Mouse (Mus musculus): ENCODE data around the gene Iqsec1.

The Iqsec1 gene

DNA sequence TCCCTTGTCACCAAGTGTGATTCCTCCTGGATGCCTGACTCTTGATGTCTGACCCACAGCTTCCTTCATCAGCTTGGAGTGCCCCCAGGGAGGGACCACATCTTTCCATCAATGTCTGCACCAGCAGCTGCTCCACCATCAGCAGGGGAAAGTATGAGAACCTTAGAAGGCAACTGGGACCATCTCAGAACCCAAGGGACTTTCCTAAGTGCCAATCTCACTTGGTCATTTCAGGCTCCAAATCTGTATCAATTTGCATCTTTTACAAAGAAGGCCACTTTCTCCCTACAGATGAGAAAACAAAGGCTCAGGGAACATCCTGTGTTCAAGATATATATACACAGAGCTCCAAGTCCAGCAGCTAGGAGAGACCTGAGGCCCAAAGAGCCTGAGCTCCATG, 205.3 kb downstream of the Iqsec1 start:
- no peak for DNase-seq (ENCODE audit: low read depth, low spot score)

DNA sequence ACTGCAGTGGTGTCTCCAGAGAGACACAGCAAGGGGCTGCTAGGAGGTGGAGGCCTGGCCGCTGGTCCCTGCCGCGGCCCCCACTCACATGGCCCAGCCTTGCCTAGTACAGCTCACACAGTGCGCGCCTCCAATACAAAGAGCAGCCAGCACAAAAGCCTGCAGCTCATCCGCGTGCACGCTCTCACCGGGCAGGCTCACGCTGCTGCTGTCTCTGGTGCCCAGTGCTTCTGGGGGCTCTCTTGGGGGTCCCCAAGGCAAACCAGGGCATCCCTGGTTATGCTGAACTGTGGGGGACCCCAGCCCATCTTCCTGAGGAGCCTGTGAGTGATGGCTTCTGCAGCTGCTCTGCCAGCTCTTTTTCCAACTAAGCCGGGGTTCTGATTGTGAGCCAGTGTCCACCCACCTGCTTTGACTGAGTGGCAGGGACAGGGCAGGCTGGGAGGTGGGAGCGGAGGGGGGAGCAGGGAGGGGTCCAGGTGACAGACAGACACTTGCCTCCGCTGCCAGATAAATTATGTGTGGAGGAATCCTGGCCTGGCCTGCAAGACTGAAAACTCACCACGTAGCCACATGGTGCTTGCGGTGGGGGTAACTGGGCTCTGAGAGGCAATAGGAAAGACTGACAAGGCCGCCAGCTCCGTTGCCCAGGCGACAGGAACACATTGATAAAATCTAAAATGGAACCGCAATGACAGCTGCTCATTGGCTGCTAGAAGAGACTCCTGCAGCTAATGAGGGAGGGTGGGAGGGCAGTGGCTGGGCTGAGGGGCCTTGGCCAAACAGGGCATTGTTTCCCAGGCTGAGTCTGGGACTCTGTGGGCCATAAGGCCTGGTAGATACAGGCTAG, 206.3 kb downstream of the Iqsec1 start:
- peak; percentile 20 for DNase-seq (ENCODE audit: low read depth, low spot score)

DNA sequence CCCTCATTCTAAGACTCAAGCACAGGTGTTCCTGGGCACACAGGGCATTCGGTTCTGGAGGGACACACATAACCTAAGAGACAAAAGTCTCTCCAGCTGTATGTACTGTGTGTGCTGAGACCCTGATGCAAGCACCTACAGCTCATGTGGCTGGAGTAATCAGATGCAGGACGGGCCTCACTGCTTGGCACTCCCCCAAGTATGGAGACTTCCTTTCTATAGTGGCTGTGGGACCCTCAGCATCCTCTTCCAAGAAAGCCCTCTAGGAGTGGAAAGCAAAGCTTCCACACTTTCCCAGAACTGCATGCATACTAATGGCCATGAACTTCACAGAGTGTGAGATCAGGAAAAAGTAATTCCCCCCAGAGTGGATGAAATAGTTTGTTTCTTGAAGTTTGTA, 208.0 kb downstream of the Iqsec1 start:
- no peak for DNase-seq (ENCODE audit: low read depth, low spot score)

DNA sequence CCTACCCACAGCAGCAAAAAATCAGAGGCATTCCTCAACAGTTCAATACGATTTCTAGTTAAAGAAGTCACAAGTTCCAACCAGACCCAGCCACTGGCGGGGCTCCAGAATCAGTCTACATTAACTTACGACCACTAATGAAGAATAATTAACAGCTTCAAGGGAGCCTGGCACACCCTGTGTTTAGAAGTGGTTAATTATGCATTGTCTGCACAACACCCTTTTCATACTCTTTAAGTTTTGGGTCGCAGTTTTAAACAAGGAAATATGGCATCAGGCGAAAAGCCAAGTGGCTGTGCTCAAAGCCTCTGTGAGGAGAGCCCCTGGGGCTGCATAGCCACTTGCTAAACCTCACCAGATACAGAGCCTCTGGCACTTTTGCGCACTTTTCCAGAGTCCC, 209.6 kb downstream of the Iqsec1 start:
- DNase-seq (ENCODE audit: low read depth, low spot score) = no peak

DNA sequence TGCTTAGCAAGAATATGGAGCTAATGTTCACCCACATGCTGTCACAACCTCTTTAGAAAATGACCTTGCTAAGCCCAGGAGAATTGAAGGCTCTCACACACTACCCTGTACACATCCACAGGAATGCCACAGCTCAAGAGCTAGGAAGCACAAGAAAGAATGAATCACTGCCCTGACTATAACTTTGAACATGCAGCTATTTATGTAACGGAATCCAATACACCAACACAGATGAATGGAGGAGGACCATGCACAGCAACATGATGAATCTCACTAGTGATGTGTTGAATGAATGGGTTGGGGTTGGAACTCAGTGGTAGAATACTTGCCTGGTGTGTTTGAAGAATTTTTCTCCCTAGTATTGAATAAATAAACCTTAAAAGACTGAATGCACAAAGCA, 211.2 kb downstream of the Iqsec1 start:
- no peak for DNase-seq (ENCODE audit: low read depth, low spot score)

DNA sequence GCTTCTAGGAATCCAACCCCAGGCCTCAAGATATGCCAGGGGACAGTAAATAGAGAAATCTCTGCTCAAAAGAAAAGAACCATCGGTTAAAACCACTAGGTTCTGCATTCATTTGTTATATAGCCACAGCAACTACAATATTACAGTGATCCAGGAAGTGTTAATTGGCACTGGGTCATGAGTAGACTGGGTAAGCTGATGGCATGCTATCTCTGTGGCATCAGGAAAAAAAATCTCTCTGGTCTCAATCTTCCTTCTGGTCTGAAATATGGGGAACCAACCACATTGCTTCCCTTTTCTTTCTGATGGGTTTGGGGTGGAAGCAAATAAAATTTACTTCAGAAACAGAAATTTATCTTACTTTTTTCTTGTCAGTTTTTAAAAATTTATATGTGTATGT, 212.9 kb downstream of the Iqsec1 start:
- DNase-seq (ENCODE audit: low read depth, low spot score) = no peak

DNA sequence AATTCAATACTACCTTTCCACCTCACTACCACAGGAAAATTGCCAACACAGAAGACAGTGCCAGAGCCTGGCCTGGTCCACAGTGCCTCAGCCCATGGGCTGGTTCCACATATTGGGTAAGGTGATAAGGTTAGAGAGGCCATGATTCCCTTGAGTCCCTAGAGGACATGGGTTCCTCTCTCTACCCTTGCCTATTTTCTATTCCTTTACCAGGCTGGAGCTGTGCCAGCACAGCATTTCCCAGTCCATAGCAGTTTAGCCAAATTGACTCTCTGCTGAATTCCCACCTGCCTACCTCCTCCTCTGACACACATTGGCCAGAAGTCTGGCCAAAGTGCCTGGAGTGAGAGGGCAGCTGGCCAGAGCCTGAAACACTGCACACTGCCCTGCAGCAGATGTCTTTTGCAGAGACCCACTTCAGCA, 214.7 kb downstream of the Iqsec1 start:
- no peak for DNase-seq (ENCODE audit: low read depth, low spot score)

DNA sequence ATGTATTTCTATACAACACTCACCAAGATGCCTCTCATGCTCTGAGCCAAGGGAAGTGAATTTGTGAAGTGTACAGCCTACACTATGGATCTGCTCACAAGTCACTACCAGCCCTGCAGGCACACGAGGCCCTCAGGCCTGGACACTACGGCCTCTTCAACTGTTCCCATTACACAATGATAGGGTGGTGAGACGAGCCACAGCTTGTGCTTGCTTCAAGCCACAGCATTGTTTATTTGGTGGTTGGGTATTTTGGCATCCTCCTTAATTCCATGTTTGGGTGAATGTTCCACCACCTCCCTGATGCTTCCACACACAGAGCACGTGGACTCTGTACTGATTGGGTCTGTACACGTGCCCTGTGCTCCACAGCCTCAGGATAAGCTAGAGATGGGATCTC, 216.4 kb downstream of the Iqsec1 start:
- DNase-seq (ENCODE audit: low read depth, low spot score) = no peak

DNA sequence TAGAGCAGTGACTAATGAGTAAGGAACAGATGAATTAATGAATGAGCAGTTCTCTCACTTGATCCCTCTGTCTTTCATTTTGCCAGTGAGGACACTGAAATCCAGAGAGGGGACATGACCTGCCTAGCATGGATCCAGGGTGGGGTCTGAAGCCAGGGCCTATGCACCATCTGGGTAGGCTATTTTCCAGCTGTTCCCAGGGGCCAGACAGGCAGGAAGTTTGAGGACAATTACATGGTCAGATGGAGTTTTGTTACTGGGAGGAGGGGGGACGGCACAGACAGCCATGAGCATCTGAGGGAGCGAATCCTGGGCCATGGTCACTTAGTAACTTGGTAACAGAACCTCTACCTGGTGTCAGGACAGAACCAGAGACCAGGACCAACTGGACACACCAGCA, 220.0 kb downstream of the Iqsec1 start:
- DNase-seq (ENCODE audit: low read depth, low spot score) = no peak

DNA sequence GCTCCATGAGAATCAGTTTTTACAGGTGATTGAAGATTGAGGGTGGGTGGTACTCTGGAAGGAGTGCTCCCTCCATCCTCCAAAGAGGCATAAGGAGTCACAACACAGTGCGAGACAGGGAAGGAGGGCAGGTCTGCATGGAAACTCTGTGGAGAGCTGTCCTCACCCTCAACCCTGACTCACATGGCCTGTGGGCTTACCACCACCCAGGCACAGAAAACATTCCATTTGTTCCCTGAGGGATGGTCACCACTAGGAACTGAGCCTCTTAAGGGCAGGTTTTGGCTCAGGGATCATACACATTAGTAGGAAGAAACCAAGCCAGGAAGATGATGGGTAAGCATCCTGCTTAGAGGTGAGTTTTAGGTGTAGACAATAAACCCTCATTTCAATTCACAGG, 220.6 kb downstream of the Iqsec1 start:
- DNase-seq (ENCODE audit: low read depth, low spot score) = no peak

DNA sequence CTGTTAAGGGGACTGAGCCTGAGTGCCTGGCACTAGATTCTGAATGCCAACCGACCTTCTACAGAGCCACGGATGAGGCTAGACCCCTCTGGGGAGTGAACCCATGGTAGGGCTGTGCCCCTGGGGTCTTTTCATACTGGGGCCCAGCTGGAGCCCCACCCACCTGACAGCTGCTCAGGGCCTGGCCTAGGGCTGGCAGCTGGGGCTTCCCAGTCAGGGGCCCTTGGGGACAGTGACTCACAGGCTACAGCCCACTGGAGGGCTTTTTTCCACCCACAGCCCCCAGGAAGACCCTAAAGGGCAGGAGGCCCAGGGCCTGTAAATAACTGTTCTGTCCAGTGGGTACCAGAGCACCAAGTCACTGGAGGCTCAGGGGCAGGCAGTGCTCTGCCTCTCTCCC, 223.7 kb downstream of the Iqsec1 start:
- no peak for DNase-seq (ENCODE audit: low read depth, low spot score)

DNA sequence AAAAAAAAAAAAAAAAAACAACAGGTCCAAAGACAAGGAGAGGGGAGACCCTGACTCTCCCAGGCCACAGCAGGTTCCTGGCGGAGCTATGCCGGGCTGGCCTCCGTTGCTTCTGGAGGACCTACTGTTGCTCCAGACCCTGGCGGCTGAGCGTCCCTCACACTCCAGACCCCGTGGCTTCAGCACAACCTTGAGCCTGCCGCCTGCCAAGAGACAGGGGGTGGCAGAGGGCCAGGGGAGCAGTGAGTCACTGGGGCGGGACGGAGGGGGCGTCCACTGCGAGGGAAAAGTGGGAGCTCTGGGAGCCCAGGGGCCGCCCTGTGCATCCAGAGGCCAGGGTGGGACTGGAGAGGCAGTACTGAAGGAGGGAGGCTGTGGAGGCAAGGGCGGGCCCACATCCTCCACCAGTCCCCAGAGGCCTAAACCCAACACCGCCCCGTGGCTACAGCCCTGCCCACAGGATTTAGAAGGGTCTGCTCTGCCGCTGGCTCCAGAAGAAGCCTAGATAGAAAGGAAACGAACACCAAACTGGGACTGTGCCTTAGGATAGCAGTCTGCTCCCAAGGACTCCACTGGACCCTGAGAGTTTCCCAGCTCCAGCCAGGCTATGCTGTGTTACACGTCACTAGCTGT, 224.4 kb downstream of the Iqsec1 start:
- DNase-seq (ENCODE audit: low read depth, low spot score) = no peak

DNA sequence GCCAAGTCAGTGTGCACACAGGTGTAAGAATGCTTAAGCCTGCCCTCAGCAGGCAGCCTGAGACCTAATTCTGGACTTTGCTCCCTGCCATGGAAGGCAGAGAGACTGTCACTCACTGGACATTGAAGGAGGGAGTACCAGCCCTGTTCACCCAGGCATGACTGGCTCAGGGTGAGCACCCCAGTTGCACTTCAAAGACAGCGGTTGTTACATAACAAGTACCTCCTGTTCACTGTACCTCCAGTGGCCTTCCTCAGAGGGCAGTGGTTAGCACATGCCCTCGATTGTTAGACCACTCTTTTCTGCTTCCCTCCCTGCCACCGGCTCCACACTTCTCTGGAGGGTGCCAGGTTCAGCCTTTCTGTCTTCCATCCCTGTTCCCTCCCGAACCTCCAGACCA, 225.2 kb downstream of the Iqsec1 start:
- DNase-seq (ENCODE audit: low read depth, low spot score) = no peak

DNA sequence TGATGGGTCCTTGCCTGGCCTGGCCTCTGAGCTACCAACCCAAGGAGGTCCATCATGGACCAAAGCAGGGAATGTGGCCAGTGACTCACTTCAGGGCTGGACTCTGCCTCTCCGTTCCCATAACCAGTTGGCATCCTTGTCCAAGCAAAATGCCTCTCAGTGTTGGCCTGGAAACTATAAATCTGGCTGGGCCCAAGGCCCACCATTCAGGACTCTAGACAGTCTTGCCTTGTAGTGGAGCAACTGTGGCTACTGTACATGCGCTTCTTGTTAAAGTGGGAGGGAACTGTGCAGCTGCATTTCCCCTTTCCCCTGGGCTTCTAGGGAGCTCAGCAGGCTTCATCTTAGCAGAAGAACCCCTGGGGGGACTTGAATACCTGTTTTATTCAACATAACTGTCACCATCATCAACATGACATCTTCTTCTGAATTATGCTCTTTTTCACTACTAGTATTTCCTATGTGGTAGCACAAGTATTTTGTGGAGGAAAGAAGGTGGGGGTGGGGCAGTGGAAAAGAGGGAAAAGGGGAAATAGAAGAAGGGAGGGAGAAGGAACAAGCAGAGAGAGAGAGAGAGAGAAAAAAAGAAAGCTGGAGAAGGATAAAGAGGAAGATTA, 226.3 kb downstream of the Iqsec1 start:
- no peak for DNase-seq (ENCODE audit: low read depth, low spot score)

DNA sequence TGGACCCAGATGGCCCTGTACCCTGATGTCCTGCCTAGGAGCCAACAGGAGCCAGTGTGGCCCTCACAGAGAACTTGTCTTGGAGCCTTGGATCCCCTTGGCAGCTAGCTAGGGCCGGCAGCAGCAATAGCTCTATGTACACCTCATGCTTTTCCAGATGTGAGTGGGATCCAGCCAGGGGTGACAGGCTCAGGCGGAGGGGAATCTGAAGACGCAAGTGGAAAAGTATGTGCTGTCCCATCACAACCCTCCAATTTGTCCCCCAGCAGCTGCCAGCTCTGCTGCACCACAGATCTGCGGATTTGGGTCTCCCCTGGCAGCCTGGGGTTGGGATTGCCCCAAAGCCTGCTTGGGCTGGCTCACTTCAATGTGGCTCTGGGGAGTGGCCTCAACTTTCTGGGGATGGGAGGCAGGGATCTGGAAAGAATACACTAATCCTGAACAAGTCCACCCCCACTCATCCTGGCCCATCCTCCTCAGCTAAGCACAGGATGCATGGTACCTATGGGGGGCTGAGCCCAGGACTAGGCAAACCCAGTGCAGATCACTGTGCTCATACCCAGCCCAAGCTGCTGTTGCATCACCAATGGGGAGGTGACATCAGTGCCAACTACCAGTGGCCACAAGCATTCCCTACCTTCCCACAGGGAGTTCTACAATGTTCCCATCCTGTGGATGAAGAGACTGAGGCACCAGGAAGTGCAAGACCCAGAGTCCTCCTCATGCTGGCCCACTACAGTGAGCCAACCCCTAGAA, 227.0 kb downstream of the Iqsec1 start:
- DNase-seq (ENCODE audit: low read depth, low spot score) = no peak

DNA sequence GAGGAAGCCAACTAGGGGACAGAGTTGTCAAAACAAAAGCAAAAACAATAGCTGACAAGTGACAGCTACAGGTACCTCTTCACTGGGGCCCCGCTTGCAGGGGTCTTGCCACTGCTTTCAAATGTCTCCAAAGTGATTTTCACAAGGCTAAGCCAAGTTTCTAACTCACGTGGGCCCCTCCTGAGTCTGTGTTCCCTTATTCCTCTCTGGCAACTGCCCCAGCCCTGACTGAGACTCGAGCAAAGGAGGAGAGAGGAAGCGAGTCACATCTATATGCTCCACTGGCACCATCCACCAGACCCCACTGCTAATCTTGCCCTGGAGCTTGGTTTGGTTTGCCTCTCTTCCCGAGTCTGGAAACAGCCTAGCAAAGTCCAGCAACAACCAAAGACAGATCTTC, 227.6 kb downstream of the Iqsec1 start:
- no peak for DNase-seq (ENCODE audit: low read depth, low spot score)

DNA sequence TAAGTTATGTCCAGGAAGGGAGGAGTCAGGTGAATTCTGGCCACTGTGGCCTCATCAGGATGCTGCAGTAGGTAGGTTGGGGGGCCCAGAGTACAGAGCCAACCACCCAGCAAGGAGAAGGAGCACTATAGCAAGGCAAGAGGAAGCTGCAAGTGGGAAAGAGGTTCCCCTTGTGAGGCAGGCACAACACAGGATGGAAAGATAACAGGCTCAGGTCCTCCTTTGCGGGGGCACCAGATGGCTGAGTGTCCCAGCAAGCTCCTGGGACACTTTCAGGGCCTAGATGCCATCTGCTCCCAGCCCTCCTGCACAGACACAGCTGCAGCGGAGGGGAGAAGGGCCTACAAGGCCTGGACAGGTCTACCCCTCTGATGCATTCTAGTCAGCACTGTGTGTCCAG, 228.7 kb downstream of the Iqsec1 start:
- no peak for DNase-seq (ENCODE audit: low read depth, low spot score)

DNA sequence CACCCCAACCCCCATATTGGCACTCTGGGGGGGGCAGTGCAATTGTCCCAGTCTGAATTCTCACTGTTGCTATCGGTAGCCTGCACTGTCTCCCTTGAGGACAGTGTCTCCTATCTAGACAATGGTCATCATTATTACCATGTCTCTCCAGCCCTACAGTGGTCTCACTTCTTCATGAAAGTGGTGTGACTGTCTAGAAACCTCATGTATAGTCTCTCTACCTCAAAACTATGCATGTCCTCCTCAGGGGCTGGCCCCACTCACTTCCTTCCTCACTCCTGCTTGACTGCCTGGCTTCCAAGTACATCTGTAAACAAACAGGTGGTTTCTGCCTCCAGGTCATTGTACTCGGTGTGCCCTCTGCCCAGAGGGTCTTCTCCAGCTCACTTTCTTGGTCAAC, 230.3 kb downstream of the Iqsec1 start:
- DNase-seq (ENCODE audit: low read depth, low spot score) = no peak

DNA sequence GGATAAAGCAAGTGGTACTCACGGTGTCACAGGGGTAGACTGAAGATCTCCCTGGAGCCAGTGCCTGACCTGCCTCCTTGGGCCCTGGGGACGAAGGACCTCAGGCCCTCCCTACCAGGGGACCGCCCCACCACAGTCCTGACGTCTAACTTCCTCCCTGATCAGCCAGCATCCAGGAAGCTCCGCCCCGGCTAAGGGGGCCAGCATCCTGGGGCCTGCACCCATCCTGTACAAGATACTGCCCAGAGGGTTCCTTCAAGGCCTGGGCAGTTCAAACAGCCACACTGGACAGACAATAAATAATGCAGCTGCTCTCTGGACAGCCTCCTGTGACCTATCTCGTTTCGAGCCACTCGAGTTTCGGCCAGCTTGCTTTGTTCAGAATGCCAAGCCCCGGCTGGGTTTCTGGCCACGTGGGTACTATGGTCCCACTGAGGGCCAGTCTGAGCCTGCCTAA, 231.0 kb downstream of the Iqsec1 start:
- no peak for DNase-seq (ENCODE audit: low read depth, low spot score)

DNA sequence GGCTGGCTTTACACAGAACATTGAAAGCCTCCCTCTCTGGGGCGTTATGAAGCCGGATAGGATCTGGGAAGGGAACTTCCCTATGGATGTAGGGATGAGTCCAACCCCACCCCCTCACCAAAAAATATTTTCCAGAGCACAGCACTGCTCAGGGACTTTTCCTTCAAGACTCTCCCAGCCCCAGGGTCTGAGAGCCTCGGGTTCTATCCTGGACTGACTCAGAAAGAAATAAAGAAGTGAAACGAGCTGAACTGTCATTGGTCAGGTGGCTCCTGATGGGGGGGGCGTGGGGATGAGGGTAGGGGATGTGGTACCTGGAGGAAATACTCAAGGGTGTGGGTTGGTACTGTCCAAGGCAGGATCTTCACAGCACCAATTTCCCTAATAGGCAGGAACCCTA, 231.9 kb downstream of the Iqsec1 start:
- no peak for DNase-seq (ENCODE audit: low read depth, low spot score)

DNA sequence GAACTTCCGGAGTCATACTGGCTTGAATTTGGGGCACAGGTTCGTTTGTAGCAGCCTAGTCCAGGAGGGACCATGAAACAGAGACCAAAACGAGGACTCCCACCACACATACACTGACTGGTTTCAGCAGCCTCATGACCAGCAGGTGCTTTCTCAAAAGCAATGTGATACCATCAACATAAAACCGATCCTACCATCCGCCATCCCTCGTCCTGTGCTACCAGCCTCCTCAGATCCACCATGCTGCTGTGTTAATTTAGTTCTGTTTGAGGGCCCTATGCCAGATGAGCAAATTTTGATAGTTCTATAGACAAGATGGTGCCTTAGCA, 232.9 kb downstream of the Iqsec1 start:
- no peak for DNase-seq (ENCODE audit: low read depth, low spot score)

DNA sequence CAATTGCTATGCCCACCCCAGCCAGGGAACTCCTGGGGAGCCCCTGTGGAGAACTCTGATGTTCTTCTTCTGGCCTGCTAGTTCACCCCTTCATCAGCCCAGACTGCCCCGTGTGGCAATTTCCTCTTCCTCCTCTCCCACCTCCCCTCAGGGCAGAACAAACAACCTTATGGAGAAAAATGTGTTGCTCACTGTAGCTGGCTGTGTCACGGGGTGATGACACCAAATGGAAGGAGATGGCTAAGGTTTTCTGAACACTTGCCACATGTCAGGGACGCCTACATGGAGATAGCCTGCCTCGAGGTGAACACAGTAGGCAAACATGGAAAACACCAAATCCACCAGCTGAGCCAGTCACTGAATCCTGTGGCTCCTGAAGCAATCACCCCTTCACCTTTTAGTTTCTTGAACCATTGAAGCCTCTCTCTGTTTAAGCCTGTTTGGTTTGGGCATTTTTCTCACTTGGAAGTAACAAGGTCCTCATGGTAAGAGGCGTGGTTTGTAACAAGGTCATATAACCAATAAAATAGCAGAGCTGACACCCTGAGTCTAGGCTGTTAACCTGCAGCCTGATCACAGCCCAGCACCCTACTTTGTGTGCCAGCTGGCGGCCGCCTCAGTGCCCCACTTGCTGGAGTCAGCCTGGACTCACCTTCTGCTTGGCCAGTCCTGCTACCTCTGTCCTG, 233.4 kb downstream of the Iqsec1 start:
- DNase-seq (ENCODE audit: low read depth, low spot score) = no peak
